Mouse (Mus musculus) kidney, embryonic 16.5 days (tissue): ENCODE results near the gene AU040320. TPM values are rescaled to one million over a fixed set of nuclear protein-coding genes. Genes with fewer than 3 reads are reported as not detected.

Experiments used
- ATAC-seq: fragments of 200-750 bp; cut with Nextera tagmentation; 2 replicates; pipeline ENCODE4 v1.8.0; 2017; ENCODE audit warnings: moderate TSS enrichment; ENCODE audit not compliant: low FRiP score, low TSS enrichment
- H3K27ac ChIP-seq: fragments of 300-500 bp; sonication (generic); 2 replicates; pipeline ENCODE4 v1.5.1; 2014; ENCODE audit warnings: low read length
- H3K27me3 ChIP-seq: fragments of 300-500 bp; sonication (generic); 2 replicates; pipeline ENCODE4 v1.6.1; 2014; ENCODE audit warnings: low read length, control low read depth, mixed read lengths; ENCODE audit not compliant: insufficient read depth
- H3K36me3 ChIP-seq: fragments of 300-500 bp; sonication (generic); 2 replicates; pipeline ENCODE4 v1.6.1; 2014; ENCODE audit warnings: low read length, control low read depth, mixed read lengths; ENCODE audit not compliant: insufficient read depth
- H3K4me1 ChIP-seq: fragments of 300-500 bp; sonication (generic); 2 replicates; pipeline ENCODE4 v1.6.1; 2014; ENCODE audit warnings: low read length, control low read depth, mixed read lengths; ENCODE audit not compliant: insufficient read depth
- H3K4me2 ChIP-seq: fragments of 300-500 bp; sonication (generic); replicated peaks from 2 replicates; pipeline ENCODE4 v1.6.1; 2014; ENCODE audit warnings: low read depth, low read length
- H3K4me3 ChIP-seq: fragments of 300-500 bp; sonication (generic); 2 replicates; pipeline ENCODE4 v1.5.1; 2014; ENCODE audit warnings: mild to moderate bottlenecking, low read length
- H3K9ac ChIP-seq: fragments of 300-500 bp; sonication (generic); replicated peaks from 2 replicates; pipeline ENCODE4 v1.6.1; 2014; ENCODE audit warnings: low read length
- H3K9me3 ChIP-seq: fragments of 300-500 bp; sonication (generic); 2 replicates; pipeline ENCODE4 v1.6.1; 2016; ENCODE audit warnings: low read length, control low read depth
- WGBS: fragments of 180-500 bp; shearing (Covaris S2); extraction: QIAGEN DNeasy Blood & Tissue Kit; methylation state at CpG from one replicate; pipeline ENCODE4 v1.1.7; 2014; 5-methylcytosine and 5-hydroxymethylcytosine counted together
- polyA plus RNA-seq: library from polyadenylated mRNA; unstranded; fragments of >200 nt; fragmentation: Nextera tagmentation; extraction: Ambion mirVana; gene quantifications from 2 replicates; pipeline ENCODE4 v1.2.1, GENCODE M21; 2015

Gene AU040320
- polyA plus RNA-seq, 1 experiment from 2014 or later = 25.4 TPM

- H3K9me3 ChIP-seq = no peaks in the 10 kb centered on the region
- H3K4me2 ChIP-seq = no peak overlapping the region
- 48% methylated on average over 7 of the region's 7 CpGs for WGBS
- H3K36me3 ChIP-seq = peaks cover 25% of the 10 kb centered on the region
- no peaks in the 10 kb centered on the region for H3K4me1 ChIP-seq
- H3K9ac ChIP-seq = no peak overlapping the region
- H3K27ac ChIP-seq = no peak overlapping the region
- no peaks in the 10 kb centered on the region for H3K27me3 ChIP-seq
- H3K4me3 ChIP-seq = no peak overlapping the region
- peak; percentile 65; the same call in 1 of the 2 replicates for ATAC-seq
Measured at GRCm38 (mm10) chr4:126872717-126873116, 119.4 kb downstream of the AU040320 start.

GRCm38 (mm10) chr4:126879560-126880275 lies 126.4 kb downstream of the AU040320 start:
- Histone ChIP-seq H3K9me3 (no peaks in the 10 kb centered on the region), H3K4me1 (no peaks in the 10 kb centered on the region), H3K9ac (no peak overlapping the region), H3K4me3 (no peak overlapping the region), H3K27me3 (no peaks in the 10 kb centered on the region), H3K36me3 (peaks cover 32% of the 10 kb centered on the region), H3K27ac (no peak overlapping the region), H3K4me2 (no peak overlapping the region)
- no peak for ATAC-seq
- WGBS = 75% methylated on average over 5 of the region's 5 CpGs

GRCm38 (mm10) chr4:126883602-126884001 lies 130.3 kb downstream of the AU040320 start:
- no peak overlapping the region for H3K9ac ChIP-seq
- no peak for ATAC-seq
- H3K27me3 ChIP-seq = no peaks in the 10 kb centered on the region
- no peak overlapping the region for H3K4me3 ChIP-seq
- H3K9me3 ChIP-seq = no peaks in the 10 kb centered on the region
- WGBS = 95% methylated on average over 5 of the region's 5 CpGs
- no peak overlapping the region for H3K27ac ChIP-seq
- no peak overlapping the region for H3K4me2 ChIP-seq
- H3K36me3 ChIP-seq = peaks cover 26% of the 10 kb centered on the region
- H3K4me1 ChIP-seq = no peaks in the 10 kb centered on the region

- H3K4me2 ChIP-seq = no peak overlapping the region
- 77% methylated on average over 1 of the region's 1 CpGs for WGBS
- no peaks in the 10 kb centered on the region for H3K27me3 ChIP-seq
- no peak overlapping the region for H3K27ac ChIP-seq
- ATAC-seq = no peak
- peaks cover 31% of the 10 kb centered on the region for H3K36me3 ChIP-seq
- no peaks in the 10 kb centered on the region for H3K4me1 ChIP-seq
- H3K9me3 ChIP-seq = no peaks in the 10 kb centered on the region
- H3K9ac ChIP-seq = no peak overlapping the region
- H3K4me3 ChIP-seq = no peak overlapping the region
Measured at GRCm38 (mm10) chr4:126885953-126886352, 132.6 kb downstream of the AU040320 start.

GRCm38 (mm10) chr4:126889879-126890278 lies 136.5 kb downstream of the AU040320 start:
- peaks cover 37% of the 10 kb centered on the region for H3K36me3 ChIP-seq
- no peak overlapping the region for H3K4me2 ChIP-seq
- no peak for ATAC-seq
- H3K4me1 ChIP-seq = no peaks in the 10 kb centered on the region
- WGBS = 91% methylated on average over 8 of the region's 8 CpGs
- no peak overlapping the region for H3K4me3 ChIP-seq
- H3K9me3 ChIP-seq = no peaks in the 10 kb centered on the region
- no peak overlapping the region for H3K9ac ChIP-seq
- no peaks in the 10 kb centered on the region for H3K27me3 ChIP-seq
- H3K27ac ChIP-seq = no peak overlapping the region

Other genes starting within 250 kb of the AU040320 start
- gene Ago4, start 220.1 kb upstream of the AU040320 start, polyA plus RNA-seq = 1.5 TPM in 2 replicates
- gene Clspn, start 196.6 kb upstream of the AU040320 start, polyA plus RNA-seq = 33.8 and 37.2 TPM in 2 replicates
- 1.5 and 2.2 TPM in 2 replicates for gene 5730409E04Rik, start 143.7 kb upstream of the AU040320 start, polyA plus RNA-seq
- 457 and 483 TPM in 2 replicates for gene Psmb2, start 75.9 kb upstream of the AU040320 start, polyA plus RNA-seq
- not detected in 2 replicates for gene Tfap2e, start 17.3 kb upstream of the AU040320 start, polyA plus RNA-seq
- gene Ncdn, start 106 bp upstream of the AU040320 start, polyA plus RNA-seq = 28.8 and 33.0 TPM in 2 replicates
- gene Zmym4, start 214.6 kb downstream of the AU040320 start, polyA plus RNA-seq = 14.4 and 22.5 TPM in 2 replicates